Mouse (Mus musculus) CH12.LX (cell line): ENCODE measurements at regions not wholly inside any gene's neighbourhood (a gene's known extent, or its start where the extent isn't known, plus 50 kb on each side); places are given as distances from the start of the nearest gene placed in this dataset.

Experiments
- DNase-seq: peaks from one replicate; pipeline ENCODE4 v3.0.0-alpha.2; 2013; ENCODE audit errors: extremely low read depth
- H3K27ac ChIP-seq: 2 replicates; pipeline ENCODE4 v1.5.1; 2012; ENCODE audit warnings: low read depth, mild to moderate bottlenecking, control low read depth, moderate library complexity; ENCODE audit not compliant: insufficient read depth
- H3K27me3 ChIP-seq: replicated peaks from 2 replicates; pipeline ENCODE3; 2012; ENCODE audit warnings: inconsistent platforms
- H3K36me3 ChIP-seq, 2 experiments: replicated peaks in 1 of 2; 2 replicates each; pipeline versions ENCODE3 to v1.6.1; 2012; ENCODE audit warnings: inconsistent platforms in 1 of 2, low read length in 1 of 2, mild to moderate bottlenecking in 1 of 2, mixed read lengths in 1 of 2, moderate library complexity in 1 of 2; ENCODE audit not compliant: control insufficient read depth in 1 of 2, insufficient read depth in 1 of 2
- H3K4me1 ChIP-seq, 2 experiments: 2 replicates each; pipeline ENCODE4 v1.6.1; 2012; ENCODE audit warnings: inconsistent platforms in 1 of 2, moderate library complexity in 1 of 2; ENCODE audit not compliant: insufficient read depth in 2 of 2, control insufficient read depth in 1 of 2
- H3K4me2 ChIP-seq: 2 replicates; pipeline ENCODE4 v1.6.1; 2012; ENCODE audit warnings: low read depth, mild to moderate bottlenecking, control low read depth; ENCODE audit not compliant: poor library complexity, insufficient read depth, severe bottlenecking
- H3K4me3 ChIP-seq, 3 experiments: fragments of 150-350 bp in 1 of 3; sonication (generic) in 1 of 3; replicated peaks in 1 of 3; 2 replicates each; pipeline versions ENCODE3 to v1.5.1; 2011 to 2012; ENCODE audit warnings: low read depth in 2 of 3, low read length in 2 of 3, mild to moderate bottlenecking in 2 of 3, moderate library complexity in 2 of 3, control low read depth in 1 of 3, improper control_type of control experiment in 1 of 3, inconsistent platforms in 1 of 3, mixed read lengths in 1 of 3; ENCODE audit not compliant: poor library complexity in 1 of 3
- H3K79me2 ChIP-seq: replicated peaks from 2 replicates; pipeline ENCODE4 v1.6.1; 2012; ENCODE audit warnings: mild to moderate bottlenecking, moderate library complexity; ENCODE audit not compliant: control insufficient read depth, poor library complexity, insufficient read depth, severe bottlenecking; ENCODE audit errors: extremely low read depth
- H3K9ac ChIP-seq: 2 replicates; pipeline ENCODE4 v1.6.1; 2012; ENCODE audit warnings: low read depth, mild to moderate bottlenecking, control low read depth, moderate library complexity; ENCODE audit not compliant: insufficient read depth
- H3K9me3 ChIP-seq: replicated peaks from 2 replicates; pipeline ENCODE3; 2012; ENCODE audit warnings: low read length, inconsistent platforms, mixed read lengths
- CHD1 ChIP-seq: IDR thresholded peaks from 2 replicates; pipeline ENCODE4 v1.6.1; 2012; ENCODE audit warnings: low read depth, low read length, improper control_type of control experiment, inconsistent platforms
- ETS1 ChIP-seq: conservative IDR thresholded peaks from 2 replicates; pipeline ENCODE4 v1.6.1; 2012; ENCODE audit warnings: low read depth, mild to moderate bottlenecking, inconsistent platforms, low read length, improper control_type of control experiment, moderate library complexity
- JUND ChIP-seq: conservative IDR thresholded peaks from 2 replicates; pipeline ENCODE4 v1.6.1; 2011; ENCODE audit warnings: low read depth, low read length, improper control_type of control experiment
- MEF2A ChIP-seq: IDR thresholded peaks from 2 replicates; pipeline ENCODE4 v1.6.1; 2014; ENCODE audit warnings: low read depth, mild to moderate bottlenecking, inconsistent platforms, low read length, improper control_type of control experiment, borderline replicate concordance
- MXI1 ChIP-seq: IDR thresholded peaks from 2 replicates; pipeline ENCODE4 v1.6.1; 2011; ENCODE audit warnings: mild to moderate bottlenecking, low read depth, low read length, improper control_type of control experiment
- MYC ChIP-seq: IDR thresholded peaks from 2 replicates; pipeline ENCODE4 v1.6.1; 2011; ENCODE audit warnings: low read depth, mild to moderate bottlenecking, improper control_type of control experiment, low read length
- NELFE ChIP-seq: IDR thresholded peaks from 2 replicates; pipeline ENCODE4 v1.6.1; 2011; ENCODE audit warnings: low read depth, low read length, improper control_type of control experiment
- NRF1 ChIP-seq: IDR thresholded peaks from 2 replicates; pipeline ENCODE4 v1.6.1; 2014; ENCODE audit warnings: low read depth, mild to moderate bottlenecking, inconsistent platforms, low read length, improper control_type of control experiment, moderate library complexity
- PAX5 ChIP-seq: IDR thresholded peaks from 2 replicates; pipeline ENCODE4 v1.6.1; 2012; ENCODE audit warnings: low read length, inconsistent platforms, mixed read lengths
- POLR2A ChIP-seq: IDR thresholded peaks from 2 replicates; pipeline ENCODE4 v1.6.1; 2011; ENCODE audit warnings: low read depth, mild to moderate bottlenecking, improper control_type of control experiment, low read length
- POLR2AphosphoS2 ChIP-seq: IDR thresholded peaks from 2 replicates; pipeline ENCODE4 v1.6.1; 2011; ENCODE audit warnings: low read depth, low read length, improper control_type of control experiment
- SMC3 ChIP-seq: IDR thresholded peaks from 2 replicates; pipeline ENCODE4 v1.6.1; 2011; ENCODE audit warnings: low read depth, low read length, improper control_type of control experiment
- TBP ChIP-seq: conservative IDR thresholded peaks from 2 replicates; pipeline ENCODE4 v1.6.1; 2011; ENCODE audit warnings: low read depth, low read length, improper control_type of control experiment
- TCF12 ChIP-seq: IDR thresholded peaks from 2 replicates; pipeline ENCODE4 v1.6.1; 2014; ENCODE audit warnings: low read depth, mild to moderate bottlenecking, inconsistent platforms, low read length, improper control_type of control experiment
- USF1 ChIP-seq: IDR thresholded peaks from 2 replicates; pipeline ENCODE4 v1.6.1; 2014; ENCODE audit warnings: low read depth, mild to moderate bottlenecking, inconsistent platforms, low read length, improper control_type of control experiment
- USF2 ChIP-seq: conservative IDR thresholded peaks from 2 replicates; pipeline ENCODE4 v1.6.1; 2011; ENCODE audit warnings: low read depth, low read length, improper control_type of control experiment
- dilution Hi-C: fragments of 300-500 bp; cut with MboI; formaldehyde crosslinking; loops from 2 replicates; pipeline ENCODE4 v1.14.3; 2020; ENCODE audit warnings: low sequenced_read_pairs; ENCODE audit not compliant: extremely low pct_unique_long_range_greater_than_20kb, extremely low pct_ligation_motif_present
- in situ Hi-C: fragments of 300-500 bp; cut with MboI; formaldehyde crosslinking; loops from 3 replicates; pipeline ENCODE4 v1.14.3; 2019; ENCODE audit warnings: low sequenced_read_pairs, low pct_ligation_motif_present, low pct_unique_long_range_greater_than_20kb, mixed read lengths

- Histone ChIP-seq H3K4me2 (no peak overlapping the region), H3K79me2 (no peaks in the 10 kb centered on the region), H3K4me3 (no peak overlapping the region), H3K27ac (no peak overlapping the region), H3K9me3 (no peaks in the 10 kb centered on the region), H3K9ac (no peak overlapping the region), H3K36me3 (no peaks in the 10 kb centered on the region), H3K4me1 (no peaks in the 10 kb centered on the region), H3K27me3 (no peaks in the 10 kb centered on the region)
- in situ Hi-C loops: no loop called here
- dilution Hi-C loops: no loop called here
- no peak for TF ChIP-seq PAX5
- DNase-seq: no peak
These were observed 920.9 kb downstream of the Adgrl3 start for GRCm38 (mm10) chr5:81940798-81941197.

GRCm38 (mm10) chr5:81969685-81970524 is 950.0 kb downstream of the Adgrl3 start:
- H3K36me3 ChIP-seq: no peaks in the 10 kb centered on the region
- no peaks in the 10 kb centered on the region for H3K9me3 ChIP-seq
- H3K4me1 ChIP-seq: no peaks in the 10 kb centered on the region
- no peak overlapping the region for H3K27ac ChIP-seq
- H3K4me2 ChIP-seq: no peak overlapping the region
- H3K79me2 ChIP-seq: no peaks in the 10 kb centered on the region
- in situ Hi-C loops (no loop called here), dilution Hi-C loops (no loop called here)
- no peak overlapping the region for H3K9ac ChIP-seq
- H3K4me3 ChIP-seq: no peak overlapping the region
- TF ChIP-seq MXI1 (no peak), NELFE (no peak), POLR2A (no peak), MYC (no peak)
- no peaks in the 10 kb centered on the region for H3K27me3 ChIP-seq
- DNase-seq: no peak

- Histone ChIP-seq H3K27me3 (no peaks in the 10 kb centered on the region), H3K9me3 (no peaks in the 10 kb centered on the region), H3K27ac (no peak overlapping the region), H3K4me3 (no peak overlapping the region), H3K4me1 (no peaks in the 10 kb centered on the region), H3K79me2 (no peaks in the 10 kb centered on the region), H3K36me3 (no peaks in the 10 kb centered on the region), H3K4me2 (no peak overlapping the region), H3K9ac (no peak overlapping the region)
- TF ChIP-seq USF1 (no peak), MYC (no peak), JUND (no peak), USF2 (no peak), TCF12 (no peak), MEF2A (no peak), PAX5 (no peak), CHD1 (no peak), ETS1 (no peak), SMC3 (no peak), POLR2AphosphoS2 (no peak), NRF1 (no peak), TBP (no peak)
- no peak for DNase-seq
- in situ Hi-C loops (no loop called here), dilution Hi-C loops (no loop called here)
These were observed 950.6 kb downstream of the Adgrl3 start for GRCm38 (mm10) chr5:81970525-81971011.
